Mouse (Mus musculus): ENCODE measurements around the gene Sh3kbp1.

Gene Sh3kbp1

GRCm38 (mm10) chrX:159942569-159942968, 315.5 kb downstream of the Sh3kbp1 start:
- DNase-seq = no peak

- DNase-seq = no peak
These were observed 316.5 kb downstream of the Sh3kbp1 start for GRCm38 (mm10) chrX:159943586-159943985.

- no peak for DNase-seq
These were observed 326.7 kb downstream of the Sh3kbp1 start for GRCm38 (mm10) chrX:159953546-159954429.

GRCm38 (mm10) chrX:159954430-159954779, 327.3 kb downstream of the Sh3kbp1 start:
- peak; percentile 77 for DNase-seq

GRCm38 (mm10) chrX:159955433-159955832, 328.4 kb downstream of the Sh3kbp1 start:
- DNase-seq = no peak

- no peak for DNase-seq
These were observed 334.3 kb downstream of the Sh3kbp1 start for GRCm38 (mm10) chrX:159961385-159961784.

GRCm38 (mm10) chrX:159963273-159963672, 336.2 kb downstream of the Sh3kbp1 start:
- DNase-seq = peak; percentile 78

GRCm38 (mm10) chrX:159963925-159964324, 336.9 kb downstream of the Sh3kbp1 start:
- peak; percentile 89 for DNase-seq

- no peak for DNase-seq
These were observed 342.0 kb downstream of the Sh3kbp1 start for GRCm38 (mm10) chrX:159969025-159969424.

- DNase-seq = no peak
These were observed 344.2 kb downstream of the Sh3kbp1 start for GRCm38 (mm10) chrX:159971091-159971779.

GRCm38 (mm10) chrX:159973730-159974129, 346.7 kb downstream of the Sh3kbp1 start:
- peak; percentile 48 for DNase-seq

- no peak for DNase-seq
These were observed 349.2 kb downstream of the Sh3kbp1 start for GRCm38 (mm10) chrX:159976243-159976642.

GRCm38 (mm10) chrX:159988002-159988960, 361.2 kb downstream of the Sh3kbp1 start, which contains the start of gene Map3k15:
TSS of gene Map3k15 (plus strand) at chrX:159988433.
- DNase-seq = peak; percentile 5

GRCm38 (mm10) chrX:159995808-159996207, 368.7 kb downstream of the Sh3kbp1 start:
- no peak for DNase-seq
